Mouse (Mus musculus): ENCODE results near the gene Foxb2. TPM values are rescaled to one million over a fixed set of nuclear protein-coding genes. Genes with fewer than 3 reads are reported as not detected.
"Not testable (repeated sequence)": the region's sequence is repeated elsewhere in the genome, so short reads cannot be mapped to it uniquely, and the experiment has no call there.

The Foxb2 gene
- polyA plus RNA-seq, 1 experiment from 2014 or later: 0.82 TPM

DNA sequence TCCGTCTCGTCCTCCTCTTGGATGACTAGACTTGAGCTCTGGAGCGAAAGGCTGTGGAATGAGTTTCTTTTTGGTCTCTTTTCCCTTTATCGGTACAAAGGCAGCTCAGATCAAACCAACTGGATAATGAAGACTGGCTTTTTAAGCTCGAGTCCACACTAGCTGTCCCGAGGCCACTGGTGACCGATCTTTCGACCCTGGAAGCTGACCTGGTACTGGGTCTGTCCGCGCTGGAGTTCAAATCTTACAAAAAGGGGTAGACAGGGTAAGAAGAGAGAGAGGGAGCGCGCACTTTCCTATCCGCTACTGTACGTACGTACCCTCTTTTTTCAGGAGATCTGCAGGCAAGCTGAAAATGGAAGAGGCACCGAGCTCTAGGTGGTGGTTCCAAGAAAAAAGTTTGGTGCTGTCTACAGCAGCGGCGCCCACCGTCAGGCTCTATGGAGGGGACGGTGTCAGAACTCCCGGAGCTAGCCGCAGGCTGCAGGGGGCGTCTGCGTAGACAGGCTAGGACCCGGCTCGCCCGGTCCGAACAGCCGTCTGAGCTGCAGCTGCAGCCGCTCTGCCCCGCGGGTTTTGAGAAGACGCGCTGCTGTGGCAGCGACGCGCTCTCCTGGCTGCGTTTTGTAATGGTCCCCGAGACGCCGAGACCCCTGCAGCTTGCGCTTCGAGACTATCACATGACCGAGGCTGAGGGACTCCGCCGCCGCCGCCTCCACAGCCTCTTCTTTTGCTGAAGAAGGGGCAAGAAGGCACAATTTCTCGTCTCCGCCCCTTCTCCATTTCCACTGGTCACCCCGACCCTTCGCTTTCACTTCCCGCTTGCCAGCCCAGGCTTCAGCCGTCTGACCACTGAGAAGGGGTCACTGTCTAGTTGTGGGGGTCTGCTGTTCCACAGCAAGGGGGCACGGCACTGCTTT is 597 bp upstream of the Foxb2 start:
- 1% methylated on average over 55 of the region's 55 CpGs for WGBS
- H3K4me2 ChIP-seq (replicated peaks): peak overlapping the region; percentile 75
- peak overlapping the region; percentile 39 for H3K4me3 ChIP-seq (replicated peaks; ENCODE audit: low read length)
- H3K27me3 ChIP-seq (ENCODE audit: control insufficient read depth, insufficient read depth, low read length): peaks cover 96% of the 10 kb centered on the region
- H3K27ac ChIP-seq: no peak overlapping the region
- no peak; the same call in 1 of the 2 replicates for ATAC-seq (ENCODE audit: low FRiP score)
- 0 out of 2 replicates have a peak overlapping the region, but pooled peaks have one; percentile 31 for H3K9ac ChIP-seq
- peak; percentile 27 for DNase-seq (ENCODE audit: low spot score)
- H3K36me3 ChIP-seq (replicated peaks; ENCODE audit: control insufficient read depth, insufficient read depth): no peaks in the 10 kb centered on the region
- H3K4me1 ChIP-seq (replicated peaks; ENCODE audit: control insufficient read depth, insufficient read depth, low read length): peaks cover 22% of the 10 kb centered on the region
- no peaks in the 10 kb centered on the region for H3K9me3 ChIP-seq (ENCODE audit: control insufficient read depth, low read length)

DNA sequence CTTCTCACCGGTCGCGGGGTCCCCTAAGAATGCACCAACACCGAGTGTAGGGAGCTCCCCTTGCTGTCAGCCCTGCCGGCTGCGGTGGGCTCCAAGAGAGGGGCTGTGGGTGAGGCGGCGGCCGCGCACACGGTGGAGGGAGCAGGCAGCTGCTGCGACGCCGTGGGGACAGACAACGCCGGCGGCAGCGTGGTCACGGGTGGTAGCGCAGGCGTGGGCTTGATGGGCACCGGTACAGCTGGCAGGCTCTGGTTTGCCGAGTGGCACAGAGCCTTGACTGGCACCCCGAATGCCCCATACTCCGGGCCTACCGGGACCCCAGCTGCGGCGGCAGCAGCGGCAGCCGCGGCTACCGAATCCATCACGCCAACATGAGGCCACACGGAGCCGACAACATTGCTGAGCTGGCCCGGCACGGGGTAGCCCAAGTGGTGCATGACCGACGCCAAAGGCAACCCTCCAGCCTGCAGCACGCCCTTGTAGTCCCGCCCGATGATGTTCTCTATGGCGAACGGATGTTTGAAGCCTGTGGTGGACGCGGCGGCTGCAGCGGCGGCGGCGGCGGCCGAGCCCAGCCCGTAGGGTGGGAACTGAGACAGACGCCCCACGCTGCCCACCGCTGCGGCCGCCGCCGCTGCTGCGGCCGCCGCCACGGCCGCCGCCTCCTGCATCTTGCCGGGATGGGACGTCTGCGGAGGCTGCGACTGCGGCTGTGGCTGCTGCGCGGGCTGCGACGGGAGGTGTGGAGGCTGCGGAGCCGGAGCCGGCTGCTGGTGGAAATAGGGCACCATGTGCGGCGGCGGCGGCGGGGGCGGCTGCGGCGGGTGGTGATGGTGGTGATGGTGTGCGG is 1.0 kb downstream of the Foxb2 start:
- H3K9ac ChIP-seq: peak overlapping the region; percentile 45
- no peaks in the 10 kb centered on the region for H3K36me3 ChIP-seq (replicated peaks; ENCODE audit: control insufficient read depth, insufficient read depth)
- peak overlapping the region; percentile 39 for H3K4me3 ChIP-seq (replicated peaks; ENCODE audit: low read length)
- H3K27me3 ChIP-seq (ENCODE audit: control insufficient read depth, insufficient read depth, low read length): peaks cover 96% of the 10 kb centered on the region
- H3K27ac ChIP-seq: no peak overlapping the region
- H3K4me2 ChIP-seq (replicated peaks): peak overlapping the region; percentile 75
- DNase-seq (ENCODE audit: low spot score) (peak; percentile 32), ATAC-seq (ENCODE audit: low FRiP score) (peak; percentile 49; the same call in 1 of the 2 replicates)
- H3K4me1 ChIP-seq (replicated peaks; ENCODE audit: control insufficient read depth, insufficient read depth, low read length): peaks cover 22% of the 10 kb centered on the region
- H3K9me3 ChIP-seq (ENCODE audit: control insufficient read depth, low read length): no peaks in the 10 kb centered on the region
- 0% methylated on average over 76 of the region's 88 CpGs for WGBS

DNA sequence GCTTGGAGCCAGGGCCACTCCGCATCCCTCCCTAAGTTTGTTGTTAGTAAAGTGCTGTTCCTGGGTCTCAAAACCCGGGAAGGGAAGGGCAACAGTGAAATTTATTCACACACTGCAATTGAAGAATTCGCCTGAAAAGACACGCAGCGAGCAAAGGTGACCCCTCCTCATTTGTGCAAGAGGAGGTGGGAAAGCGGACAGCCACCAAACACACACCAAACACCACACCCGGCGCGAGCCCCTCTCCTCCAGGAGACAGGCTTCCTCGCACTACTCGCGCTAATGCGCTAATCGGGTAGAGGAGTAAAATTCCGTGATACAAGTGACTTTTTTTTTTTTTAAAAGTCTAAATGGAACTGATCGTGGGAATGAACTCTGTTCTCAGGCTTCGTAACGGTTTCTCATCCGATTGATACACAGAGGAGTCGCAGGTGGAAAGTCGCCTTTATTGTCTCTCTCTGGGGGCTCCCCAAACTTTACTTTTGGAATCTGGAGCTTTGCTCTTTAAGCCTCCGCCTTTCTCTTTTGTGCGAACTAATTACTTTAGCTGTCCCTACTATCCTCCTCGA is 2.3 kb downstream of the Foxb2 start:
- Histone ChIP-seq H3K4me3 (replicated peaks; ENCODE audit: low read length) (no peak overlapping the region; the same call in 1 of the 2 replicates), H3K9ac (no peak overlapping the region), H3K36me3 (replicated peaks; ENCODE audit: control insufficient read depth, insufficient read depth) (no peaks in the 10 kb centered on the region), H3K27ac (no peak overlapping the region), H3K27me3 (ENCODE audit: control insufficient read depth, insufficient read depth, low read length) (peaks cover 92% of the 10 kb centered on the region), H3K4me1 (replicated peaks; ENCODE audit: control insufficient read depth, insufficient read depth, low read length) (peaks cover 22% of the 10 kb centered on the region), H3K9me3 (ENCODE audit: control insufficient read depth, low read length) (no peaks in the 10 kb centered on the region), H3K4me2 (replicated peaks) (0 out of 2 replicates have a peak overlapping the region, but pooled peaks have one; percentile 1)
- ATAC-seq (ENCODE audit: low FRiP score) (no peak), DNase-seq (ENCODE audit: low spot score) (no peak)
- under 1% methylated on average over 24 of the region's 24 CpGs for WGBS

DNA sequence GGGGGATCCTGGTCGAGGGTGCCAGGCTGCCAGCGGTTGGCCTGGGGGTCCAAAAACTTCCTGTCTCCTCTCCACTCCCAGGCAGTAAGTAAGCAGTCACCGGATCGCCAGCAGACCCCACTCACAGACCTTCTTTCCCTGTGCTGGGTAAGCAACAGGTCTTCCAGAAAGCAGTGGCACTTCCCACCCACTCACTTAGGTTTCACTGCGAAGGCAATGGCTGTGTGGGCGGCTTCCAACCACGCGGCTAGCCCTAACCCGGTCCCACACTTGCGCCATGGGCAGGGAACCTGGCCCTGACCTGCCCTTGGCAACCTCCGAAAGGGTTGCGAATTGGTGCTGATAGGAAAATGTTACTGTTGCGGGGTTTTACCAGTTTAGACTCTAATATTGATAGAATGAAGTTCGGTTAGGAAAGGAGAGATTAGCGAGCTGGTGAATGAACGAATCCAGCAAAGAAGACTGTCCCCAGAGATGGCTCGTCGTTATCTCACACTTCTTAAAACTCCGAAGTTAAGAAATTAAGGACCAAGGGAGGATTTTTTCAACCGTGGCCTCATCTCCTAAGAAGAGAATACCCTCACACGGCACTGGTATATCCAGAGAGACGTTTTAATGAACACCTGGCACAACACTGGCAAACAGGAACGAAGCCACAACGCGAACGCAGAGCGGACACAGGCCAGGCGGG is 3.0 kb downstream of the Foxb2 start:
- Histone ChIP-seq H3K4me1 (replicated peaks; ENCODE audit: control insufficient read depth, insufficient read depth, low read length) (peaks cover 22% of the 10 kb centered on the region), H3K27ac (no peak overlapping the region), H3K4me3 (replicated peaks; ENCODE audit: low read length) (no peak overlapping the region; the same call in 1 of the 2 replicates), H3K4me2 (replicated peaks) (0 out of 2 replicates have a peak overlapping the region, but pooled peaks have one; percentile 1), H3K27me3 (ENCODE audit: control insufficient read depth, insufficient read depth, low read length) (peaks cover 86% of the 10 kb centered on the region), H3K9me3 (ENCODE audit: control insufficient read depth, low read length) (no peaks in the 10 kb centered on the region), H3K9ac (no peak overlapping the region), H3K36me3 (replicated peaks; ENCODE audit: control insufficient read depth, insufficient read depth) (no peaks in the 10 kb centered on the region)
- peak; percentile 46 for DNase-seq (ENCODE audit: low spot score)
- no peak for ATAC-seq (ENCODE audit: low FRiP score)
- WGBS: 1% methylated on average over 28 of the region's 28 CpGs

DNA sequence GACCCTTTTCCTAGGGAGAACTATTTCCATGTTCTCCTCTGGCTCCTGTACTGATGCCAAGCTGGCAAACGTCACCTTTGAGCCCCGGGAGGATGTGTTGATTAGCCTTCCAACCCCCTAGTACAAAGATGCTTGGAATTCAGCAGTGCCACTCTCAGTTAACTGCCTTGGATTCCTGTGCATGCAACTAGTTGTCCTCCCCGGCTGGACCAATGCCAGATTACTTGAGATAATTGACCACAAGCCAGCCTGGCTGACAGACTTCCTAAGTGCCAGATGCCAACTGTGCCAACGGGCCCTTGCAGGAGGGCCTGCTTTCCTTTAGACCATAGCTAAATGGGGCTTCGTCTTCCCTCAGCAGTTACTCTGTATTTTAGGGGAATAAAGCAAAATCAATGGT is 5.1 kb downstream of the Foxb2 start:
- H3K4me1 ChIP-seq (replicated peaks; ENCODE audit: control insufficient read depth, insufficient read depth, low read length): peaks cover 14% of the 10 kb centered on the region
- no peak overlapping the region for H3K4me2 ChIP-seq (replicated peaks)
- no peaks in the 10 kb centered on the region for H3K9me3 ChIP-seq (ENCODE audit: control insufficient read depth, low read length)
- peak; percentile 49; the same call in 1 of the 2 replicates for ATAC-seq (ENCODE audit: low FRiP score)
- no peaks in the 10 kb centered on the region for H3K36me3 ChIP-seq (replicated peaks; ENCODE audit: control insufficient read depth, insufficient read depth)
- H3K27ac ChIP-seq: no peak overlapping the region
- H3K4me3 ChIP-seq (replicated peaks; ENCODE audit: low read length): no peak overlapping the region
- no peak overlapping the region for H3K9ac ChIP-seq
- WGBS: 28% methylated on average over 5 of the region's 5 CpGs
- DNase-seq (ENCODE audit: low spot score): peak; percentile 70
- H3K27me3 ChIP-seq (ENCODE audit: control insufficient read depth, insufficient read depth, low read length): peaks cover 71% of the 10 kb centered on the region

DNA sequence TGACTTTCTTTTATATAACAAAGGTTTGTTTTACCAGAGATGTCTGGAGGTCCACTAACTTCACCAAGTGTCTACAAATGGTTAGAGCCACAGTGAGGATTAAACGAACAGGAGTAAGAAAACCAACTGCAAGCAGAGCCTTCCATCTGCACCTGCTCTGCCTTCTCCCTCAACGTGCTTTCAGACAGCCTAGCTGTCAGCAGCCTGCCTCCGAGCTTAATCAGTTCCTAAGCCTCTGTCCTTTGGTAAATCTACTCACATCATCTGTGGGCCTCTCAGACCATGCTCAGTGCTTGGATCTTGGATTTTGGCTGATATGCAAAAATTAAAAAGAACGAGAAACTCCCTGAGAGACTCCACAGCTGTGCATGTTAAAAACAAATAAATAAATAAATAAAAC is 15.0 kb downstream of the Foxb2 start:
- H3K27ac ChIP-seq: no peak overlapping the region
- WGBS: 65% methylated on average over 4 of the region's 4 CpGs
- H3K9ac ChIP-seq: no peak overlapping the region
- no peaks in the 10 kb centered on the region for H3K9me3 ChIP-seq (ENCODE audit: control insufficient read depth, low read length)
- ATAC-seq (ENCODE audit: low FRiP score) (no peak), DNase-seq (ENCODE audit: low spot score) (no peak)
- no peaks in the 10 kb centered on the region for H3K36me3 ChIP-seq (replicated peaks; ENCODE audit: control insufficient read depth, insufficient read depth)
- no peaks in the 10 kb centered on the region for H3K4me1 ChIP-seq (replicated peaks; ENCODE audit: control insufficient read depth, insufficient read depth, low read length)
- H3K4me2 ChIP-seq (replicated peaks): no peak overlapping the region
- H3K4me3 ChIP-seq (replicated peaks; ENCODE audit: low read length): no peak overlapping the region
- H3K27me3 ChIP-seq (ENCODE audit: control insufficient read depth, insufficient read depth, low read length): peaks cover 5% of the 10 kb centered on the region; the same call in 1 of the 2 replicates

DNA sequence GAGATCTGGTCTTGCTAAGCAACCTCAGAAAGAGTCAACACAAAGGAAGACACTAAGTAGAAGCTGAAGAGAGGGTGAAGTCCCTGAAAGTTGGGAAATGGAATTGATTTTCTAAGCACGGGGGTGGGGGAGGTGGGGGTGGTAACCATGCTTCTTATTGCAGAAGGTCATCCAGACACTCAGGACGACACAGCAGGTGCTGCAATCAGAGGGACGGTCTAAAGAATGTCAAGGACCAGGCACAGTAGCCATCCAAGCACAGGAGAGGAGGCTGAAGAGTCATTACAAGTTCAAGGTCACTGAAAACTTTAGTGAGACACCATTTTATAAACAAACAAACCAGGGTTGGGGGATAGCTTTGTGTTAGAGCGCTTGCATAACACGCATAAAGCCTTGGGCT is 16.9 kb downstream of the Foxb2 start:
- H3K4me1 ChIP-seq (replicated peaks; ENCODE audit: control insufficient read depth, insufficient read depth, low read length): no peaks in the 10 kb centered on the region
- H3K27me3 ChIP-seq (ENCODE audit: control insufficient read depth, insufficient read depth, low read length): no peaks in the 10 kb centered on the region
- no peaks in the 10 kb centered on the region for H3K9me3 ChIP-seq (ENCODE audit: control insufficient read depth, low read length)
- no peak overlapping the region for H3K9ac ChIP-seq
- no peak overlapping the region for H3K27ac ChIP-seq
- no peak overlapping the region for H3K4me3 ChIP-seq (replicated peaks; ENCODE audit: low read length)
- H3K36me3 ChIP-seq (replicated peaks; ENCODE audit: control insufficient read depth, insufficient read depth): no peaks in the 10 kb centered on the region
- no peak for ATAC-seq (ENCODE audit: low FRiP score)
- WGBS: 75% methylated on average over 5 of the region's 5 CpGs
- H3K4me2 ChIP-seq (replicated peaks): no peak overlapping the region
- no peak for DNase-seq (ENCODE audit: low spot score)

DNA sequence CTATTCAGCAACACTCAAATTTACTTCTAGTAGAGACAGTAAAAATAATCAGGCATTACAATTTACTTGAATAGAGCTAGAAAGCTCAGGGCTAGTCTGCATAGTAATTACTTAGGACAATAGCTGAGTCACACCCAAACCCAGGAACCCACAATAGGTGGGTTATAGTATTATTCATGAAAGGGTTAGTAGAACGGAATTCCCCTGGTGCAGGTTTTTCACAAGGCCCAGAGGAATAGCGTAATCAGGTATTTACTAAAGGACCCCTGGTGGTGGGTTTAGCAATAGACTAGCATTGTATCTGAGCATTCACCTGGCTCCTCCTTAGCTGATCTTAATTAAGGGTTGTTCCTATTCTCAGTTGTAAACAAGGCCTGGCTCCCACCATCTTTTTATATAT is 29.5 kb downstream of the Foxb2 start:
- not testable (repeated sequence) for H3K27ac ChIP-seq; H3K36me3 ChIP-seq (replicated peaks; ENCODE audit: control insufficient read depth, insufficient read depth); H3K4me1 ChIP-seq (replicated peaks; ENCODE audit: control insufficient read depth, insufficient read depth, low read length); H3K4me3 ChIP-seq (replicated peaks; ENCODE audit: low read length); ATAC-seq (ENCODE audit: low FRiP score); H3K4me2 ChIP-seq (replicated peaks); H3K27me3 ChIP-seq (ENCODE audit: control insufficient read depth, insufficient read depth, low read length); H3K9ac ChIP-seq; H3K9me3 ChIP-seq (ENCODE audit: control insufficient read depth, low read length); DNase-seq (ENCODE audit: low spot score)
- 85% methylated on average over 2 of the region's 2 CpGs for WGBS

All from hindbrain, embryonic 14.5 days (tissue).